Mouse (Mus musculus): ENCODE data around the gene Ogfod3. TPM values are rescaled to one million over a fixed set of nuclear protein-coding genes. Genes with fewer than 3 reads are reported as not detected.

Ogfod3 gene
- polyA plus RNA-seq, 1 experiment from 2014 or later: 17.0 TPM

DNA sequence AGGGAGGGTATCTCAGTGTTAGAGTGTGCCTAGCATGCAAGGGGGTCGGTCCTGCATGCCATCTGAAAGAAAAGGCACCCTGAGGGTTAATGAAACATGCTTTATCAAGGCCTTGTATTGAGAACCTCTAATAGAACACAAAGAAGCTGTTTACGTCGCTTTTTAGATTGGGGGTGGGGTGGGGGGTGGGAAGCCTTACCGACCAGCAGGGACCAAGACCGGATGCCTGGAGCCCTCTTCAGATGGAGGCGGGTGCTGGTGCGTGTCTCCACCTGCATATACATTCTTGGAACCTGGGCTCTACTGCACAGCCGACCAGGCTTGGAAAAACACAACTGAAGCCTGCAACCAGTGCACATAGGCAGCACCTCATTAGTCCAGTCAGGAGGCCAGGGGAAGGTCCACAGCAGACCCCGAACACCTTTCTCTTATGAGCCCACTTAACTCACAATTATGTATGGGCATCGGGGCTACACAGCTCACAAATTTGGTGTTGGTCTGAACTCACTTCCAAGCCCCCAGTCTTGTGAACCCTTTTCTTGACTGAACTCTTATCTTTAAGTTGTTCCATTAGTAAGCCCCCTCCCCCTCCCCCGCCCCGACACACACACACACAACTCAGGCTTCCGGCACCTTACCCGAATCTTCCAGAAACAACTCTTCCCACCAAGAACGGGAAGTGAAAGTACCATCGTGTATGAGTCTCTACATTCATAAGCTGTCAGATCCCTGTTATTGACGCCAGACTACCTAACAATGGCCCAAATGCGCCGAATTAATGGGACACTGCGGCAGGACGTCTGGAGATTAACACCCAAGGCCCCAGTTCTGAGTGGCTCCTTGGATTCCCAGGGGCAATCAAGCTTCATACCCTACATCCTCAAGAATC, 23.9 kb upstream of the Ogfod3 start:
- peak; percentile 2; the same call in 1 of the 2 replicates for ATAC-seq

GRCm38 (mm10) chr11:121221321-121222010, 17.0 kb upstream of the Ogfod3 start:
- H3K4me1 ChIP-seq: peaks cover 7% of the 10 kb centered on the region; the same call in 1 of the 2 replicates
- no peaks in the 10 kb centered on the region for H3K27me3 ChIP-seq (replicated peaks)
- no peaks in the 10 kb centered on the region for H3K9me3 ChIP-seq (replicated peaks)
- no peak overlapping the region for H3K9ac ChIP-seq
- H3K4me2 ChIP-seq: no peak overlapping the region
- no peak overlapping the region for H3K4me3 ChIP-seq
- no peak overlapping the region for H3K27ac ChIP-seq
- no peak for ATAC-seq
- WGBS (ENCODE audit: insufficient replicate concordance): 75% methylated on average over 6 of the region's 6 CpGs
- peaks cover 91% of the 10 kb centered on the region for H3K36me3 ChIP-seq

More for the DNA sequence above, 23.9 kb upstream of the Ogfod3 start:
- WGBS (ENCODE audit: insufficient replicate concordance): 15% methylated on average over 21 of the region's 21 CpGs
- Histone ChIP-seq H3K4me3 (peak overlapping the region; percentile 83), H3K4me1 (peaks cover 60% of the 10 kb centered on the region), H3K36me3 (peaks cover 44% of the 10 kb centered on the region), H3K27ac (peak overlapping the region; percentile 87), H3K4me2 (peak overlapping the region; percentile 88), H3K9me3 (replicated peaks) (no peaks in the 10 kb centered on the region), H3K9ac (peak overlapping the region; percentile 85), H3K27me3 (replicated peaks) (no peaks in the 10 kb centered on the region)

DNA sequence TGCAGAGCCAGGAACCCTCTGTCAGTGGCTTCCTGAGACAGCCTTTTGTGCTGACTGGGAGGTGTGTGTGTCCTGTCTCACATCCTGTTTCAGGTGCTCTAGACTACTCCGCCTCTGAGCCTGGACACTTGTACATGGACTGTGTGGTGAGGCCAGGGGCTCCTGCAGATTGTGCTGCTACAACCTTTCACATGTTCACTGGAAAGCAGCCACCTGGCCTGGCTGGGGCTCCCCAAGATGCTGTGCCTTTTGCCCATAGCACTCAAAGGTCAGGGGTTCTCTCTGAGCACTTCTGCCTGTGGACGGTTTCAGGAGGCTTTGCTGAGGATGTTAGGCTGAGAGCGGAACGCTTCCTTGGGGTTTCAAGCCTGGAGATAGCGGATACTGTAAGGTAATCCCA, 16.3 kb upstream of the Ogfod3 start:
- WGBS (ENCODE audit: insufficient replicate concordance): 81% methylated on average over 5 of the region's 5 CpGs
- Histone ChIP-seq H3K27me3 (replicated peaks) (no peaks in the 10 kb centered on the region), H3K36me3 (peaks cover 87% of the 10 kb centered on the region), H3K4me1 (peaks cover 4% of the 10 kb centered on the region; the same call in 1 of the 2 replicates), H3K4me3 (no peak overlapping the region), H3K9me3 (replicated peaks) (no peaks in the 10 kb centered on the region), H3K27ac (no peak overlapping the region), H3K9ac (no peak overlapping the region), H3K4me2 (no peak overlapping the region)
- ATAC-seq: no peak

GRCm38 (mm10) chr11:121219776-121220175, 15.3 kb upstream of the Ogfod3 start:
- Histone ChIP-seq H3K36me3 (peaks cover 77% of the 10 kb centered on the region), H3K27me3 (replicated peaks) (no peaks in the 10 kb centered on the region), H3K4me1 (peaks cover 3% of the 10 kb centered on the region; the same call in 1 of the 2 replicates), H3K4me3 (no peak overlapping the region), H3K4me2 (no peak overlapping the region), H3K9me3 (replicated peaks) (no peaks in the 10 kb centered on the region), H3K9ac (no peak overlapping the region), H3K27ac (no peak overlapping the region)
- WGBS (ENCODE audit: insufficient replicate concordance): 85% methylated on average over 11 of the region's 11 CpGs
- no peak for ATAC-seq

- Histone ChIP-seq H3K36me3 (peaks cover 62% of the 10 kb centered on the region), H3K27me3 (replicated peaks) (no peaks in the 10 kb centered on the region), H3K4me1 (peaks cover 3% of the 10 kb centered on the region; the same call in 1 of the 2 replicates), H3K9ac (no peak overlapping the region), H3K4me2 (no peak overlapping the region), H3K9me3 (replicated peaks) (no peaks in the 10 kb centered on the region), H3K4me3 (no peak overlapping the region), H3K27ac (no peak overlapping the region)
- WGBS (ENCODE audit: insufficient replicate concordance): 87% methylated on average over 3 of the region's 3 CpGs
- ATAC-seq: no peak
Observed at GRCm38 (mm10) chr11:121216831-121217230, 12.3 kb upstream of the Ogfod3 start.

DNA sequence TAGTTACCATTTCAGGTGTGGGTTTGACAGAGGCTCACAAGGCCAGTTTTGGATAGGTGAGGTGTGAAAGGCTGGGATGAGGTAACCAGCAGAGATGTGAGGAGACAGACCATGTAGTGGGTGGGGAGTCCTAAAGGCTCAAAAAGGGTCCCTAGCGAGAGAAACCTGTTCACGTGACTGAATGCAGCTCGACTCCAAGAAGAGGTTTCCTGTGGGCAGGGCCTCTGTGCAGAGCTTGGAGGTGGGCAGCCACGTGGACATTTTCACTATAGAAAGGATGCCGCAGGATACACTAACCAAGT, 701 bp downstream of the Ogfod3 start:
- no peaks in the 10 kb centered on the region for H3K9me3 ChIP-seq (replicated peaks)
- H3K9ac ChIP-seq: no peak overlapping the region
- no peaks in the 10 kb centered on the region for H3K27me3 ChIP-seq (replicated peaks)
- H3K4me1 ChIP-seq: peaks cover 21% of the 10 kb centered on the region
- H3K4me3 ChIP-seq: peak overlapping the region; percentile 83
- H3K27ac ChIP-seq: no peak overlapping the region
- H3K36me3 ChIP-seq: peaks cover 12% of the 10 kb centered on the region
- ATAC-seq: no peak
- under 1% methylated on average over 5 of the region's 5 CpGs for WGBS (ENCODE audit: insufficient replicate concordance)
- H3K4me2 ChIP-seq: peak overlapping the region; percentile 97

- ATAC-seq: no peak
- H3K27ac ChIP-seq: no peak overlapping the region
- H3K9me3 ChIP-seq (replicated peaks): no peaks in the 10 kb centered on the region
- WGBS (ENCODE audit: insufficient replicate concordance): 60% methylated on average over 11 of the region's 11 CpGs
- H3K4me1 ChIP-seq: peaks cover 21% of the 10 kb centered on the region
- no peak overlapping the region for H3K9ac ChIP-seq
- H3K36me3 ChIP-seq: no peaks in the 10 kb centered on the region
- H3K4me2 ChIP-seq: no peak overlapping the region
- no peak overlapping the region for H3K4me3 ChIP-seq
- H3K27me3 ChIP-seq (replicated peaks): no peaks in the 10 kb centered on the region
Observed at GRCm38 (mm10) chr11:121201436-121202198, 2.9 kb downstream of the Ogfod3 start.

- Histone ChIP-seq H3K4me3 (no peak overlapping the region), H3K4me2 (no peak overlapping the region), H3K9ac (no peak overlapping the region), H3K27me3 (replicated peaks) (no peaks in the 10 kb centered on the region), H3K9me3 (replicated peaks) (no peaks in the 10 kb centered on the region), H3K27ac (no peak overlapping the region), H3K36me3 (no peaks in the 10 kb centered on the region), H3K4me1 (peaks cover 21% of the 10 kb centered on the region)
- 73% methylated on average over 6 of the region's 6 CpGs for WGBS (ENCODE audit: insufficient replicate concordance)
- ATAC-seq: no peak
Observed at GRCm38 (mm10) chr11:121200781-121201180, 3.7 kb downstream of the Ogfod3 start.

DNA sequence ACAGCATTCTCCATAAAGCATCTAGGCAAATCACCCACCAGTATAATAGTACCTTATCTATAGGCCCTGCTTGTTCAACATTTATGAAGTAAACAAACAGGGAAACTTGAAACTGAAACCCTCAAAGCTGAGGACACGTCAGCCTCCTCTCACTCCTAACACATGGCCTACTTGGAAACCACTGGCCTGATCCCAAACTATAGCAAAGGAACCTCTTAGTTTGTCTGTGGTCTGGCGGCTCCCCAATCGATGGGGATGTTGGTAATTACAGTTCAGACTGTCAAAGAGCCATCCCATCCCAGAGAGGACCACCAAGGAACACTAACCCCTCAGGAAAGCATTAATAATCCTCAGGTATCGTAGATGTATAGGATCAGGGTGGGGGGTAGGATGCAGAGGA, 4.7 kb downstream of the Ogfod3 start:
- Histone ChIP-seq H3K4me1 (peaks cover 15% of the 10 kb centered on the region), H3K9me3 (replicated peaks) (no peaks in the 10 kb centered on the region), H3K4me3 (no peak overlapping the region), H3K9ac (no peak overlapping the region), H3K4me2 (no peak overlapping the region), H3K36me3 (no peaks in the 10 kb centered on the region), H3K27ac (no peak overlapping the region), H3K27me3 (replicated peaks) (no peaks in the 10 kb centered on the region)
- ATAC-seq: no peak
- 77% methylated on average over 4 of the region's 4 CpGs for WGBS (ENCODE audit: insufficient replicate concordance)

DNA sequence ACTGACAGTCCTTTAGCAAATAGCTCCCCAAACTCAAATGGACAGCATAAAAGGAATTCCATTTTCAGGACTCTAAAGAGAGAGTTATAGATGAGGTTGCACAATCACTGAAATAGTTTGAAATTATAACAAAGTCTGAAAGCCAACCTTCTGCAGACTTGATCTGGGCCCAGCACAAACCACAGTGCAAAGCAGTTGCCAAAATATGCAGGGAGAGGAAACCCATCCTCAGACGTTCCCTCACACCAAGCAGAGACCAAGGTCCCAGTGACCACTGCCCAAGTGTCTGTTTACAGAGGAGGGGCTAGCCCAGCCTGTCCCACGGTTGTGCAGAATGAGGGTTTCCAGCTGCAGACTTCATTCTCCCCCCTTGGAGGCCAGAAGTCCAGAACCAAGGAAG, 5.9 kb downstream of the Ogfod3 start:
- WGBS (ENCODE audit: insufficient replicate concordance): 20% methylated on average over 2 of the region's 2 CpGs
- Histone ChIP-seq H3K9ac (no peak overlapping the region), H3K27me3 (replicated peaks) (no peaks in the 10 kb centered on the region), H3K4me1 (peaks cover 4% of the 10 kb centered on the region), H3K4me2 (no peak overlapping the region), H3K36me3 (no peaks in the 10 kb centered on the region), H3K4me3 (no peak overlapping the region), H3K9me3 (replicated peaks) (no peaks in the 10 kb centered on the region), H3K27ac (no peak overlapping the region)
- ATAC-seq: no peak

DNA sequence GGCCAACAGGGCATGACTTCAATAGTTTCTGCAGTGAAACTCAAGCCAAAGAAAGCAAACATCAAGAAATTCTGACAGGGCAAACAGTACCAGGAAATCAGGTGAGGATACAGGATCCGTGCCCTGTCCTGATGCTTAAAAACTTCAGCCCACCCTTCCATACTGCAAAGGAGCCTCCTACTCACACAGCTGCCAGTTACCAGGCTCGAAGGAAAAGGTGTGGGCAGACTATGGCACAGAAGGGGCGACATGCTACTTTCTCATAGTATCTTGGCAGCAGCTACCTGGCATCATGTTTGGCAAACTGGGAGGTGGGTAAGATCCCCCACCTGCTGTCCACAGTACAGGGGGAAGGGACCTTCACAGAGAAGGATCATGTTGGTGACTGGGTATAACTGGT, 11.1 kb downstream of the Ogfod3 start:
- Histone ChIP-seq H3K27ac (no peak overlapping the region), H3K36me3 (no peaks in the 10 kb centered on the region), H3K9me3 (replicated peaks) (no peaks in the 10 kb centered on the region), H3K4me2 (no peak overlapping the region), H3K27me3 (replicated peaks) (no peaks in the 10 kb centered on the region), H3K4me1 (no peaks in the 10 kb centered on the region), H3K9ac (no peak overlapping the region), H3K4me3 (no peak overlapping the region)
- 65% methylated on average over 3 of the region's 3 CpGs for WGBS (ENCODE audit: insufficient replicate concordance)
- ATAC-seq: no peak

DNA sequence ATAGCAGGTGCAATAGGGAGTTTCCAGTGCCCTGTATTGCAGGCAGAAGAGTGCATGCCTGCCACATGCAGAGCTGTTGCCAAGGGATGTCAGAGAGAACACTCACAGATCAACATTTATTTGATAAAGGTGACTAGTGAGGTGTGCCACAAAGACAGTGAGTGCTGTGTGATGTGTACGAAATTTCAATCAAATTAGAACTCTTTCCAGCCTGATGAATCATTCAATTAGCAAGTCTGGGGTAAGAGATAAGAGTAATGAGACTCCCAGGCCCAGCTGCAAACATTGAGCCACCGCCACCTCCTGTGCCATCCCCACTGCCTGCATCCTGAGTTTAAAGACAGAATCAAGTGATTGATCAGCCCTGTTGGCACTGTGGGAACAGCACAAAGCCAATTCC, 11.8 kb downstream of the Ogfod3 start:
- no peak overlapping the region for H3K9ac ChIP-seq
- no peaks in the 10 kb centered on the region for H3K4me1 ChIP-seq
- H3K4me3 ChIP-seq: no peak overlapping the region
- no peaks in the 10 kb centered on the region for H3K36me3 ChIP-seq
- H3K4me2 ChIP-seq: no peak overlapping the region
- no peaks in the 10 kb centered on the region for H3K27me3 ChIP-seq (replicated peaks)
- H3K27ac ChIP-seq: no peak overlapping the region
- H3K9me3 ChIP-seq (replicated peaks): no peaks in the 10 kb centered on the region
- WGBS (ENCODE audit: insufficient replicate concordance): 31% methylated on average over 2 of the region's 2 CpGs
- ATAC-seq: no peak

Measured in liver, embryonic 12.5 days (tissue).